Mouse (Mus musculus): ENCODE results near the gene Sit1. TPM values are rescaled to one million over a fixed set of nuclear protein-coding genes. Genes with fewer than 3 reads are reported as not detected.

Sit1 gene
- total RNA-seq, 1 experiment, result 0.31 TPM

GRCm38 (mm10) chr4:43515764-43516708 lies 32.5 kb upstream of the Sit1 start:
- in situ Hi-C loops (cut with MboI; ENCODE audit: low sequenced_read_pairs in 2 of 2, unreplicated experiment in 2 of 2), result no loop called here
- H3K27ac ChIP-seq (ENCODE audit: insufficient read depth, low read depth, low read length, poor library complexity, severe bottlenecking), result no peak overlapping the region
- peaks cover 12% of the 10 kb centered on the region; the same call in 1 of the 2 replicates for H3K36me3 ChIP-seq (ENCODE audit: control insufficient read depth, insufficient read depth, low read length, poor library complexity, severe bottlenecking)
- peaks cover 3 to 28% of the 10 kb centered on the region in 2 experiments; a peak in 2 of 4 replicates for H3K4me1 ChIP-seq (ENCODE audit: control insufficient read depth in 2 of 2, insufficient read depth in 2 of 2, low read length in 2 of 2, poor library complexity in 1 of 2)
- no peak overlapping the region for H3K4me3 ChIP-seq (ENCODE audit: insufficient read depth in 1 of 2, low read depth in 1 of 2, low read length in 2 of 2, poor library complexity in 1 of 2, severe bottlenecking in 1 of 2)
- TF ChIP-seq ZC3H11A (IDR thresholded peaks at IDR 0.05; ENCODE audit: borderline replicate concordance, low read depth, low read length) (no peak), HCFC1 (IDR thresholded peaks at IDR 0.05; ENCODE audit: borderline replicate concordance, insufficient read depth, low read length) (no peak), MAFK (IDR thresholded peaks at IDR 0.05; ENCODE audit: insufficient read depth, low read depth, low read length) (no peak), ZNF384 (IDR thresholded peaks at IDR 0.05; ENCODE audit: low read depth, low read length) (no peak), CHD2 (IDR thresholded peaks at IDR 0.05; ENCODE audit: low read depth, low read length) (no peak)
- H3K9ac ChIP-seq (ENCODE audit: insufficient read depth, low read depth, low read length, poor library complexity, severe bottlenecking), result no peak overlapping the region
- H3K9me3 ChIP-seq (ENCODE audit: control insufficient read depth, insufficient read depth, low read depth, low read length), result no peaks in the 10 kb centered on the region
- no peak for DNase-seq (ENCODE audit: low read depth, low spot score)

DNA sequence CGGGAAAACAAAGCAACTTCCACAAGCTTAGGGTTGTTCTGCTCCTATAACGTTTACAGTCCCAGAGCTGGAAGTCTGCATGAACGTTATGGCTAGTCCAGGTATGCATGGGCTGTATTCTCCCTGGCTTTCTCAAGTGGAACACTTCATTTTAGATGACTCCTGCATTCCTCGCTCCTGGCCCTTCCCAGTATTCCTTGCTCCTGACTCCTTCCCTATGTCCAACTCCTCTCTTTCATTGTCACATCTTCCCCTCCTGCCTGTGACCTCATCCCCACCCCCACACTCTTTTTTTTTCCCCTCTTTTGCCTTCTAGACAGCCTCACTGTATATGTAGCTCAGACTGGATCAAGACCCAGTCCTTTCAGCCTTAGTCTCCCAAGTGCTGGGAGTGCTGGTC lies 30.3 kb upstream of the Sit1 start:
- peaks cover 12% of the 10 kb centered on the region; the same call in 1 of the 2 replicates for H3K36me3 ChIP-seq (ENCODE audit: control insufficient read depth, insufficient read depth, low read length, poor library complexity, severe bottlenecking)
- no peak for TF ChIP-seq ZNF384 (IDR thresholded peaks at IDR 0.05; ENCODE audit: low read depth, low read length)
- no peak for TF ChIP-seq CHD2 (IDR thresholded peaks at IDR 0.05; ENCODE audit: low read depth, low read length)
- no peaks in the 10 kb centered on the region for H3K9me3 ChIP-seq (ENCODE audit: control insufficient read depth, insufficient read depth, low read depth, low read length)
- H3K27ac ChIP-seq (ENCODE audit: insufficient read depth, low read depth, low read length, poor library complexity, severe bottlenecking), result no peak overlapping the region
- H3K9ac ChIP-seq (ENCODE audit: insufficient read depth, low read depth, low read length, poor library complexity, severe bottlenecking), result no peak overlapping the region
- H3K4me1 ChIP-seq (ENCODE audit: control insufficient read depth in 2 of 2, insufficient read depth in 2 of 2, low read length in 2 of 2, poor library complexity in 1 of 2), result peaks cover 3 to 24% of the 10 kb centered on the region in 2 experiments; a peak in 3 of 4 replicates
- no peak overlapping the region for H3K4me3 ChIP-seq (ENCODE audit: insufficient read depth in 1 of 2, low read depth in 1 of 2, low read length in 2 of 2, poor library complexity in 1 of 2, severe bottlenecking in 1 of 2)
- in situ Hi-C loops (cut with MboI; ENCODE audit: low sequenced_read_pairs in 2 of 2, unreplicated experiment in 2 of 2), result no loop called here
- no peak for DNase-seq (ENCODE audit: low read depth, low spot score)

GRCm38 (mm10) chr4:43513300-43513699 lies 29.8 kb upstream of the Sit1 start:
- DNase-seq (ENCODE audit: low read depth, low spot score), result no peak
- in situ Hi-C loops (cut with MboI; ENCODE audit: low sequenced_read_pairs in 2 of 2, unreplicated experiment in 2 of 2), result no loop called here
- Histone ChIP-seq H3K9ac (ENCODE audit: insufficient read depth, low read depth, low read length, poor library complexity, severe bottlenecking) (no peak overlapping the region), H3K9me3 (ENCODE audit: control insufficient read depth, insufficient read depth, low read depth, low read length) (no peaks in the 10 kb centered on the region), H3K4me1 (ENCODE audit: control insufficient read depth in 2 of 2, insufficient read depth in 2 of 2, low read length in 2 of 2, poor library complexity in 1 of 2) (peaks cover 3 to 25% of the 10 kb centered on the region in 2 experiments; a peak in 3 of 4 replicates), H3K27ac (ENCODE audit: insufficient read depth, low read depth, low read length, poor library complexity, severe bottlenecking) (no peak overlapping the region), H3K36me3 (ENCODE audit: control insufficient read depth, insufficient read depth, low read length, poor library complexity, severe bottlenecking) (peaks cover 12% of the 10 kb centered on the region; the same call in 1 of the 2 replicates), H3K4me3 (ENCODE audit: insufficient read depth in 1 of 2, low read depth in 1 of 2, low read length in 2 of 2, poor library complexity in 1 of 2, severe bottlenecking in 1 of 2) (no peak overlapping the region)
- no peak for TF ChIP-seq MAFK (IDR thresholded peaks at IDR 0.05; ENCODE audit: insufficient read depth, low read depth, low read length)
- TF ChIP-seq ZC3H11A (IDR thresholded peaks at IDR 0.05; ENCODE audit: borderline replicate concordance, low read depth, low read length), result no peak
- TF ChIP-seq HCFC1 (IDR thresholded peaks at IDR 0.05; ENCODE audit: borderline replicate concordance, insufficient read depth, low read length), result no peak
- TF ChIP-seq ZNF384 (IDR thresholded peaks at IDR 0.05; ENCODE audit: low read depth, low read length), result no peak
- TF ChIP-seq CHD2 (IDR thresholded peaks at IDR 0.05; ENCODE audit: low read depth, low read length), result no peak

DNA sequence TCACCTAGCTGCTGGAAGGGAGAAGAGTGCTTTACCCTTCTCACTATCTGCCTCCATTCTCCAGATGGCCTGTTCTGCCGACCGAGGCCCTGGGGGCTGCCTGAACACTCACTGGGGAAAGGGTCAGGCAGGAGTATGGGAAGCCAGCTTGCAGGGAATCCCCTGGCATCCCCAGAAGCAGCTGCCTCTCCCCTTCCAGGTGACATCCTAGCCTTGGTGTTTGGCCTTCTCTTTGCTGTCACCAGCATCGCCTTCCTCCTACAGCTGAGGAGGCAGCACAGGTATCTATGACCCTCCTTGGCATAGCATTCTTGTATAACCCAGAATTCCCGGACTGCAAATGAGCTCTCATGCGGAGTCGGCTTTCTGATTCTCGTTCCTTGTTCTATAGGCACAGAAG lies 29.1 kb upstream of the Sit1 start:
- Histone ChIP-seq H3K4me1 (ENCODE audit: control insufficient read depth in 2 of 2, insufficient read depth in 2 of 2, low read length in 2 of 2, poor library complexity in 1 of 2) (peaks cover 3 to 28% of the 10 kb centered on the region in 2 experiments; a peak in 3 of 4 replicates), H3K36me3 (ENCODE audit: control insufficient read depth, insufficient read depth, low read length, poor library complexity, severe bottlenecking) (peaks cover 7% of the 10 kb centered on the region; the same call in 1 of the 2 replicates), H3K27ac (ENCODE audit: insufficient read depth, low read depth, low read length, poor library complexity, severe bottlenecking) (no peak overlapping the region), H3K9me3 (ENCODE audit: control insufficient read depth, insufficient read depth, low read depth, low read length) (no peaks in the 10 kb centered on the region), H3K9ac (ENCODE audit: insufficient read depth, low read depth, low read length, poor library complexity, severe bottlenecking) (no peak overlapping the region), H3K4me3 (ENCODE audit: insufficient read depth in 1 of 2, low read depth in 1 of 2, low read length in 2 of 2, poor library complexity in 1 of 2, severe bottlenecking in 1 of 2) (no peak overlapping the region)
- TF ChIP-seq ZC3H11A (IDR thresholded peaks at IDR 0.05; ENCODE audit: borderline replicate concordance, low read depth, low read length) (no peak), ZNF384 (IDR thresholded peaks at IDR 0.05; ENCODE audit: low read depth, low read length) (no peak), CHD2 (IDR thresholded peaks at IDR 0.05; ENCODE audit: low read depth, low read length) (no peak), MAFK (IDR thresholded peaks at IDR 0.05; ENCODE audit: insufficient read depth, low read depth, low read length) (no peak), HCFC1 (IDR thresholded peaks at IDR 0.05; ENCODE audit: borderline replicate concordance, insufficient read depth, low read length) (no peak)
- in situ Hi-C loops (cut with MboI; ENCODE audit: low sequenced_read_pairs in 2 of 2, unreplicated experiment in 2 of 2), result no loop called here
- DNase-seq (ENCODE audit: low read depth, low spot score), result no peak

All from ES-E14 (cell line).